Mouse (Mus musculus) forebrain, embryonic 14.5 days (tissue): ENCODE results near the gene Prdx6. TPM values are rescaled to one million over a fixed set of nuclear protein-coding genes. Genes with fewer than 3 reads are reported as not detected.

Experiments
- ATAC-seq: fragments of 200-750 bp; cut with Nextera tagmentation; 2 replicates; pipeline ENCODE4 v1.8.0; 2017; ENCODE audit warnings: mild to moderate bottlenecking, moderate library complexity
- DNase-seq: peaks from one replicate; pipeline ENCODE4 v3.0.0-alpha.2; 2015; ENCODE audit warnings: low spot score
- H3K27ac ChIP-seq: fragments of 300-500 bp; sonication (generic); 2 replicates; pipeline ENCODE4 v1.5.1; 2014; ENCODE audit warnings: low read depth, mild to moderate bottlenecking, control low read depth, low read length, moderate library complexity
- H3K27me3 ChIP-seq: fragments of 300-500 bp; sonication (generic); replicated peaks from 2 replicates; pipeline ENCODE4 v1.6.1; 2014; ENCODE audit warnings: low read length, control low read depth, mixed read lengths; ENCODE audit not compliant: control insufficient read depth, insufficient read depth
- H3K36me3 ChIP-seq: fragments of 300-500 bp; sonication (generic); 2 replicates; pipeline ENCODE4 v1.6.1; 2014; ENCODE audit warnings: low read length, control low read depth; ENCODE audit not compliant: control insufficient read depth, insufficient read depth
- H3K4me1 ChIP-seq: fragments of 300-500 bp; sonication (generic); 2 replicates; pipeline ENCODE4 v1.6.1; 2014; ENCODE audit warnings: antibody characterized with exemption, low read length, control low read depth; ENCODE audit not compliant: control insufficient read depth, insufficient read depth
- H3K4me2 ChIP-seq: fragments of 300-500 bp; sonication (generic); 2 replicates; pipeline ENCODE4 v1.6.1; 2014; ENCODE audit warnings: mild to moderate bottlenecking, control low read depth, low read length
- H3K4me3 ChIP-seq: fragments of 300-500 bp; sonication (generic); 2 replicates; pipeline ENCODE4 v1.5.1; 2014; ENCODE audit warnings: low read depth, low read length, control low read depth
- H3K9ac ChIP-seq: fragments of 300-500 bp; sonication (generic); 2 replicates; pipeline ENCODE4 v1.6.1; 2014; ENCODE audit warnings: mild to moderate bottlenecking, low read length, control low read depth, moderate library complexity
- H3K9me3 ChIP-seq: fragments of 300-500 bp; sonication (generic); replicated peaks from 2 replicates; pipeline ENCODE4 v1.6.1; 2016; ENCODE audit warnings: low read length, control low read depth, mixed read lengths; ENCODE audit not compliant: control insufficient read depth
- WGBS: fragments of 180-500 bp; shearing (Covaris S2); extraction: QIAGEN DNeasy Blood & Tissue Kit; methylation state at CpG from one replicate; pipeline ENCODE4 v1.1.7; 2014; 5-methylcytosine and 5-hydroxymethylcytosine counted together
- polyA plus RNA-seq: library from polyadenylated mRNA; unstranded; fragments of >200 nt; fragmentation: Nextera tagmentation; extraction: Ambion mirVana; gene quantifications from 2 replicates; pipeline ENCODE4 v1.2.1, GENCODE M21; 2014

The Prdx6 gene
- polyA plus RNA-seq, 1 experiment from 2014 or later, result 281 TPM

- 73% methylated on average over 11 of the region's 11 CpGs for WGBS
- H3K4me2 ChIP-seq, result peak overlapping the region; percentile 93; the same call in 1 of the 2 replicates
- no peak for ATAC-seq
- H3K4me1 ChIP-seq, result peaks cover 20% of the 10 kb centered on the region
- H3K27ac ChIP-seq, result no peak overlapping the region
- DNase-seq, result no peak
- H3K9ac ChIP-seq, result no peak overlapping the region
- no peaks in the 10 kb centered on the region for H3K27me3 ChIP-seq
- H3K9me3 ChIP-seq, result no peaks in the 10 kb centered on the region
- H3K4me3 ChIP-seq, result no peak overlapping the region
- peaks cover 35% of the 10 kb centered on the region for H3K36me3 ChIP-seq
Measured at GRCm38 (mm10) chr1:161247643-161248580, 3.1 kb downstream of the Prdx6 start.

- no peaks in the 10 kb centered on the region for H3K27me3 ChIP-seq
- peaks cover 20% of the 10 kb centered on the region for H3K4me1 ChIP-seq
- peaks cover 42% of the 10 kb centered on the region for H3K36me3 ChIP-seq
- H3K4me2 ChIP-seq, result no peak overlapping the region
- ATAC-seq (no peak), DNase-seq (no peak)
- WGBS, result 70% methylated on average over 3 of the region's 3 CpGs
- no peak overlapping the region for H3K27ac ChIP-seq
- no peaks in the 10 kb centered on the region for H3K9me3 ChIP-seq
- no peak overlapping the region for H3K9ac ChIP-seq
- H3K4me3 ChIP-seq, result no peak overlapping the region
Measured at GRCm38 (mm10) chr1:161247176-161247575, 3.8 kb downstream of the Prdx6 start.

- no peak for ATAC-seq
- 96% methylated on average over 4 of the region's 4 CpGs for WGBS
- H3K4me3 ChIP-seq, result no peak overlapping the region
Measured at GRCm38 (mm10) chr1:161237750-161238149, 13.3 kb downstream of the Prdx6 start.

GRCm38 (mm10) chr1:161237339-161237738 lies 13.7 kb downstream of the Prdx6 start:
- no peaks in the 10 kb centered on the region for H3K4me1 ChIP-seq
- no peak for DNase-seq
- 96% methylated on average over 7 of the region's 7 CpGs for WGBS
- no peaks in the 10 kb centered on the region for H3K9me3 ChIP-seq
- peaks cover 45% of the 10 kb centered on the region for H3K36me3 ChIP-seq
- H3K4me3 ChIP-seq, result no peak overlapping the region
- ATAC-seq, result no peak
- H3K4me2 ChIP-seq, result no peak overlapping the region
- H3K27me3 ChIP-seq, result no peaks in the 10 kb centered on the region
- no peak overlapping the region for H3K9ac ChIP-seq
- no peak overlapping the region for H3K27ac ChIP-seq

More at GRCm38 (mm10) chr1:161237750-161238149, 13.3 kb downstream of the Prdx6 start:
- Histone ChIP-seq H3K4me1 (no peaks in the 10 kb centered on the region), H3K9me3 (no peaks in the 10 kb centered on the region), H3K9ac (no peak overlapping the region), H3K4me2 (no peak overlapping the region), H3K27ac (no peak overlapping the region), H3K36me3 (peaks cover 49% of the 10 kb centered on the region), H3K27me3 (no peaks in the 10 kb centered on the region)
- DNase-seq, result no peak

GRCm38 (mm10) chr1:161233226-161233839 lies 17.7 kb downstream of the Prdx6 start:
- Histone ChIP-seq H3K36me3 (peaks cover 13% of the 10 kb centered on the region; the same call in 1 of the 2 replicates), H3K4me1 (no peaks in the 10 kb centered on the region), H3K27me3 (no peaks in the 10 kb centered on the region), H3K4me3 (no peak overlapping the region), H3K9ac (no peak overlapping the region), H3K9me3 (no peaks in the 10 kb centered on the region), H3K27ac (no peak overlapping the region), H3K4me2 (no peak overlapping the region)
- no peak for DNase-seq
- no peak for ATAC-seq
- WGBS, result 81% methylated on average over 13 of the region's 13 CpGs

GRCm38 (mm10) chr1:161232181-161232580 lies 18.8 kb downstream of the Prdx6 start:
- WGBS, result 93% methylated on average over 5 of the region's 5 CpGs
- Histone ChIP-seq H3K4me2 (no peak overlapping the region), H3K36me3 (0 out of 2 replicates have a peak, but pooled peaks cover 3% of the 10 kb centered on the region), H3K4me3 (no peak overlapping the region), H3K27me3 (no peaks in the 10 kb centered on the region), H3K9ac (no peak overlapping the region), H3K4me1 (no peaks in the 10 kb centered on the region), H3K27ac (no peak overlapping the region), H3K9me3 (no peaks in the 10 kb centered on the region)
- ATAC-seq (no peak), DNase-seq (no peak)

- H3K4me2 ChIP-seq, result no peak overlapping the region
- H3K27me3 ChIP-seq, result no peaks in the 10 kb centered on the region
- ATAC-seq, result peak; percentile 79
- no peak overlapping the region for H3K27ac ChIP-seq
- WGBS, result 23% methylated on average over 5 of the region's 5 CpGs
- no peak overlapping the region for H3K4me3 ChIP-seq
- H3K9me3 ChIP-seq, result no peaks in the 10 kb centered on the region
- DNase-seq, result peak; percentile 93
- no peaks in the 10 kb centered on the region for H3K36me3 ChIP-seq
- no peak overlapping the region for H3K9ac ChIP-seq
- H3K4me1 ChIP-seq, result peaks cover 3% of the 10 kb centered on the region; the same call in 1 of the 2 replicates
Measured at GRCm38 (mm10) chr1:161224837-161225236, 26.2 kb downstream of the Prdx6 start.

GRCm38 (mm10) chr1:161219816-161220215 lies 31.2 kb downstream of the Prdx6 start:
- no peak for DNase-seq

GRCm38 (mm10) chr1:161214465-161214864 lies 36.6 kb downstream of the Prdx6 start:
- H3K9me3 ChIP-seq, result no peaks in the 10 kb centered on the region; the same call in 1 of the 2 replicates
- no peak overlapping the region for H3K27ac ChIP-seq
- H3K4me1 ChIP-seq, result no peaks in the 10 kb centered on the region
- H3K4me2 ChIP-seq, result no peak overlapping the region
- no peak for ATAC-seq
- no peak overlapping the region for H3K4me3 ChIP-seq
- no peak for DNase-seq
- H3K9ac ChIP-seq, result no peak overlapping the region
- H3K36me3 ChIP-seq, result no peaks in the 10 kb centered on the region
- 26% methylated on average over 4 of the region's 4 CpGs for WGBS
- no peaks in the 10 kb centered on the region for H3K27me3 ChIP-seq

More at GRCm38 (mm10) chr1:161219816-161220215, 31.2 kb downstream of the Prdx6 start:
- H3K27ac ChIP-seq, result no peak overlapping the region
- peaks cover 3% of the 10 kb centered on the region; the same call in 1 of the 2 replicates for H3K4me1 ChIP-seq
- no peaks in the 10 kb centered on the region for H3K36me3 ChIP-seq
- 78% methylated on average over 3 of the region's 3 CpGs for WGBS
- no peak overlapping the region for H3K4me2 ChIP-seq
- H3K9ac ChIP-seq, result no peak overlapping the region
- H3K27me3 ChIP-seq, result no peaks in the 10 kb centered on the region
- no peaks in the 10 kb centered on the region for H3K9me3 ChIP-seq
- no peak overlapping the region for H3K4me3 ChIP-seq
- no peak for ATAC-seq
